Mouse (Mus musculus) limb, embryonic 15.5 days (tissue): Measurements from ENCODE around the gene Rnf157. TPM values are rescaled to one million over a fixed set of nuclear protein-coding genes. Genes with fewer than 3 reads are reported as not detected.

Experiments used
- ATAC-seq: fragments of 200-750 bp; cut with Nextera tagmentation; 2 replicates; pipeline ENCODE4 v1.8.0; 2017; ENCODE audit warnings: low read depth, moderate TSS enrichment; ENCODE audit not compliant: insufficient number of reproducible peaks, low FRiP score, low TSS enrichment
- H3K27ac ChIP-seq: fragments of 300-500 bp; sonication (generic); 2 replicates; pipeline ENCODE4 v1.5.1; 2015; ENCODE audit warnings: moderate library complexity, mild to moderate bottlenecking, inconsistent platforms
- H3K27me3 ChIP-seq: fragments of 300-500 bp; sonication (generic); 2 replicates; pipeline ENCODE4 v1.6.1; 2015; ENCODE audit warnings: inconsistent platforms
- H3K36me3 ChIP-seq: fragments of 300-500 bp; sonication (generic); 2 replicates; pipeline ENCODE4 v1.6.1; 2015; ENCODE audit warnings: inconsistent platforms
- H3K4me1 ChIP-seq: fragments of 300-500 bp; sonication (generic); 2 replicates; pipeline ENCODE4 v1.6.1; 2015; ENCODE audit warnings: inconsistent platforms
- H3K4me2 ChIP-seq: fragments of 300-500 bp; sonication (generic); 2 replicates; pipeline ENCODE4 v1.6.1; 2015; ENCODE audit warnings: mild to moderate bottlenecking, inconsistent platforms
- H3K4me3 ChIP-seq: fragments of 300-500 bp; sonication (generic); 2 replicates; pipeline ENCODE4 v1.5.1; 2015; ENCODE audit warnings: mild to moderate bottlenecking, inconsistent platforms
- H3K9ac ChIP-seq: fragments of 300-500 bp; sonication (generic); 2 replicates; pipeline ENCODE4 v1.6.1; 2015; ENCODE audit warnings: inconsistent platforms
- H3K9me3 ChIP-seq: fragments of 300-500 bp; sonication (generic); 2 replicates; pipeline ENCODE4 v1.6.1; 2016; ENCODE audit warnings: inconsistent platforms
- WGBS: fragments of 180-500 bp; shearing (Covaris S2); methylation state at CpG from one replicate; pipeline ENCODE4 v1.1.7; 2015; 5-methylcytosine and 5-hydroxymethylcytosine counted together
- polyA plus RNA-seq: library from polyadenylated mRNA; unstranded; fragments of >200 nt; fragmentation: Nextera tagmentation; extraction: Ambion mirVana; gene quantifications from 2 replicates; pipeline ENCODE4 v1.2.1, GENCODE M21; 2015

Gene Rnf157
- polyA plus RNA-seq, 1 experiment from 2014 or later, result 12.3 TPM

DNA sequence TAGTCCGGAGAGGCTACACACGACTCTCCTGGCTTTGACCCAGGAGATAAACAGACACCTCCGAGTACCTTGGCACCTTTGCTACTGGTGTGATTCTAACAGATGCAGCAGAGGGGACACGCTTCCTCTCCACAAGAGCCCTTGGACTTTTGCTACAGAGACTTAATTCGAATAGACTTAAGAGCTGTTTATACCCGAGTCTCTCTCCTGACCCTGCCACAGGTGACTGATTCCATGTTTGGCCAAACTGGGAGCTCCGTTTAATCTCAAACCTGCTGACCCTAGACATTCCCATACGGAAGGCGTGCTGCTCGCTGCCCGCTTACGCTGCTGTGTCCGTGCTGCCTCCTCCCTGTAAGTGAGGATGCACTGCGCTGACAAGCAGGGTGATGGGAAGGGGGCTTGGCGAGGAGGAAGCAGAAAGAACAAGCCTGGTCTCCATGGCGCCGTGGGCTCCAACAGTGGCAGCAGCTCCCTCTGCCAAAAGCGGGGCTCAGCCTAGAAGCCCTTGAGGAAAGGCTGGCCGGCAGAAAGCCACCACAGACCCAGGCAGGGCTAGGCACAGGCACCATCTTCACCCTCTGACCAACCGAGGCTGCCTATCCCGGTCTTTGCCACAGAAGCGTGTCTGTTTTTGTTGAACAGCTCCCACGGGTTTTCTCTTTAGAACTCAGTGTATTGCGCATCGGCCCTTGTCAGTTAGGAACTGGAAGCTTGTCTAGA, 70.6 kb downstream of the Rnf157 start:
- Histone ChIP-seq H3K9me3 (no peaks in the 10 kb centered on the region), H3K4me1 (no peaks in the 10 kb centered on the region), H3K27me3 (no peaks in the 10 kb centered on the region; the same call in 1 of the 2 replicates), H3K27ac (no peak overlapping the region), H3K4me3 (no peak overlapping the region), H3K36me3 (peaks cover 39% of the 10 kb centered on the region), H3K4me2 (no peak overlapping the region), H3K9ac (no peak overlapping the region)
- WGBS, result 80% methylated on average over 25 of the region's 25 CpGs
- no peak for ATAC-seq

DNA sequence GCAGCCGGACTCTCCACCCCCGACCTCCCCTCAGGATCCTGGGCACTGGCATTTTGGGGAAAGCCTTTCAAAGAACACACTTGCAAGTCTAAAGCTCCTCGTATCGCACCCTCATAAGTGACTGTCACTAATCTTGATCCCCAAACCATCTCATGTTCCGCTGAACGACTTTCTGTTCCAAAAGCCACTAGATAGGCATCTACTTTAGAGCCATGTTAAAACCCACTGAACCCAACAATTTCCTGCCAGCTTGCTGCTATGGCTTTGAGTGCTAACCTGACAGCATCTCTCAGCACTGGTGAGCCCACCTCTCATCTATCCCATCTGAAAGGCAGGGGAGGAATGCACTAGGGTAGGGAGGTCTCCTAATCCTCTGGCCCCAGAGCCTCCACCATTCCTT, 75.3 kb downstream of the Rnf157 start:
- Histone ChIP-seq H3K9me3 (no peaks in the 10 kb centered on the region), H3K9ac (no peak overlapping the region), H3K27ac (no peak overlapping the region), H3K36me3 (peaks cover 8% of the 10 kb centered on the region), H3K4me2 (no peak overlapping the region), H3K4me3 (no peak overlapping the region), H3K4me1 (peaks cover 30% of the 10 kb centered on the region), H3K27me3 (peaks cover 24% of the 10 kb centered on the region)
- 75% methylated on average over 6 of the region's 6 CpGs for WGBS
- no peak for ATAC-seq

DNA sequence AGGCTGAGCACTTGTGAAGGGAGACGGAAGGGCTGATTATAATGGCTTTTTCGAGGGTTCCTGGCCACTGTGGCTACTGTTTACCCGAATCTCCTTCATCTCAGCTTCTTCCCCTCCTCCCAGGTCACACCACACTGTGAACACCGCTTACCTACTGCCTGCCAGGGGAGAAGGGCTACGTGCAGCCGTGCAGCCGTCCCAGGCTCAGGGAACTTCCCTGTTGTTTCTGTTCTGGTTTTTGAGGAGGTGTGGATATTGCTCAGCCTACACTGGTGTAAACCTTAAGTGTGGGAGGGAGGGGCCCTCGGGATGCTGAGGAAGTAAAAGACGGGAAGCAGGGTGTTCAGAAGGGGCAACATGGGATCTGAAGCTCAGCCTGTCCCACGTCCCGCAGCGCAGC, 75.8 kb downstream of the Rnf157 start:
- peaks cover 24% of the 10 kb centered on the region for H3K27me3 ChIP-seq
- no peak overlapping the region for H3K9ac ChIP-seq
- H3K9me3 ChIP-seq, result no peaks in the 10 kb centered on the region
- H3K4me1 ChIP-seq, result peaks cover 30% of the 10 kb centered on the region
- H3K4me2 ChIP-seq, result no peak overlapping the region
- peaks cover 8% of the 10 kb centered on the region for H3K36me3 ChIP-seq
- ATAC-seq, result no peak
- 36% methylated on average over 12 of the region's 12 CpGs for WGBS
- H3K27ac ChIP-seq, result no peak overlapping the region
- no peak overlapping the region for H3K4me3 ChIP-seq

DNA sequence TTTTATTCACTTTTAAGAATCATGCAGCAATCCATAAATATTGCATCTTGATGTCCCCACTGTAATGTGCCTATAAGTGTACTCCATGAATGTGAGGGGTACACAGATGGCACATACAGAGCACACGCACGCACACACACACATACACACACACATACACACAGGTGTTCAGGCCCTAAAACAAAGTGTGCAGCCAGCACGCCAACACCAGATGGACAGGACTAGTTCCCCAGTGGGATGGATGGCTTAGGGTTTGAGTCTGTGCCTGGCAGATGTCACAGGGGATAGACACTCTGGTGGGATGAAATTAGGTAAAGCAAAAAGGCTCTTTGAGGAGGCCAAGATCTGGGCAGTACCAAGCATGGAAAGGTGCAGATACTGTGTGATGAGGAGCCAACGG, 76.4 kb downstream of the Rnf157 start:
- H3K27me3 ChIP-seq, result peaks cover 24% of the 10 kb centered on the region
- ATAC-seq, result no peak
- H3K9ac ChIP-seq, result no peak overlapping the region
- peaks cover 30% of the 10 kb centered on the region for H3K4me1 ChIP-seq
- H3K4me2 ChIP-seq, result peak overlapping the region; percentile 97; the same call in 1 of the 2 replicates
- H3K9me3 ChIP-seq, result no peaks in the 10 kb centered on the region
- peaks cover 8% of the 10 kb centered on the region; the same call in 1 of the 2 replicates for H3K36me3 ChIP-seq
- H3K27ac ChIP-seq, result no peak overlapping the region
- no peak overlapping the region for H3K4me3 ChIP-seq
- 72% methylated on average over 4 of the region's 4 CpGs for WGBS

DNA sequence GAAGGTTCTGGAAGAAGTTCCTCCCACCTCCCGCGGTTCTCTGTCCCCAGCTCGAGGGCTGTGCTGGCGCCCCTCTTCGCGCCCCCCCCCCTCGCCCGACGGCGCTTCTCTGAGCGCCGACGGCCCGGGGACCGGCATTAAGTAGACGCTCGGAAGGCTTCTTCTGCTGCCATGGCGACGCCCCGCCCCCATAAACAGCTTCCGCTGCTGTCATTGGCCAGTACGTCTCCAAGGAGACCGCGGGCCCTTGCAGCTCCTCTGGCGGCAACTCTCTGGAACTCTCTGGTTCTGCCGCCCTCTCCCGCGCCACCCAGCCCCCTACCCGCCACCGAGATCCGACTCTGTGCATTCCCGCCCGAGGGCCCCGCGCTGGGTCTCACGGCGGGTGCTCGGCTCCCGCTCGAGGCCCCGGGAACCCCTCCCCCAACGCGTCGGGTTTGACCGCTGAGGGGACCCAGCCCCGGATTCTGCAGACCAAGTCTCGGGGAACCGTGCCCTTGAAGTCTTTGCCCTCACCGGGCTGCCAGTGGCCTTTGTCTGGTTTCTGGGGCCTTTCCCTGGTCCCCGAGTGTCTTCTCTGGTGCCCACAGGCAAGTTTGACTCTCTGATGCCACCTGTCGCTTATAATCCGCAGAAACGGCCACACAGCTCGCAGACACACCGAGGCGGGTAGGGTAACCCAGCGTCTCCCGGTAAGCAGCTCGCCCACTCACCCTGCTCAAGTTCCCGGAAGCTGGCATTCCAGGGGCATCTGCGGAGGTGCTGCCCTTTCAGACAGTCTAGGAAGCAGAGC, 77.4 kb downstream of the Rnf157 start, which contains the start of gene Foxj1:
Gene Foxj1 (minus strand): TSS at position 156 of the 793 bp plus-strand sequence.
- peak; percentile 83 for ATAC-seq
- peak within 1 kb of the TSS; percentile 62 for H3K4me3 ChIP-seq
- peak within 1 kb of the TSS; percentile 54 for H3K9ac ChIP-seq
- peak within 1 kb of the TSS; percentile 97 for H3K4me2 ChIP-seq
- H3K36me3 ChIP-seq, result peaks cover 8% of the 10 kb centered on the region; the same call in 1 of the 2 replicates
- no peaks in the 10 kb centered on the region for H3K9me3 ChIP-seq
- H3K27ac ChIP-seq, result peak within 1 kb of the TSS; percentile 55; the same call in 1 of the 2 replicates
- WGBS, result under 1% methylated on average over 60 of the region's 61 CpGs
- H3K27me3 ChIP-seq, result peaks cover 24% of the 10 kb centered on the region
- H3K4me1 ChIP-seq, result peaks cover 30% of the 10 kb centered on the region

DNA sequence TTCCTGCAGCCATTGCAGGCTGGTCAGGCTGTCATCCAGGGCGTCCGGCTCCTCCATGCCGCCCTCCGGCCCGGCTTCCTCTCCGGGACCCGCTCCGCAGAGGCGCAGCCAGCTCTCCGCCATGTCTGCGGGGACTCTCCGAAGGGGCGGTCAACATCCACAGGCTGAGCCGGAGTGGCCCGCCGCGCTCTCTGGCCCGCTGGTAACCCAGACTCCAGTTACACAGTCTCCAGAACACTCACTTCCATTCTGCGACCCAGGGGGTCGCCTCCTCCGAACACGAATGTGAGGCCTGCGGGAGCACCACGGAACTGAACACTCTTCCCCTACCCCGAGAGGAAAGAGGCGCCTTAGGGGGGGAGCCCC, 78.4 kb downstream of the Rnf157 start:
- Histone ChIP-seq H3K36me3 (peaks cover 8% of the 10 kb centered on the region; the same call in 1 of the 2 replicates), H3K27me3 (peaks cover 24% of the 10 kb centered on the region), H3K9me3 (no peaks in the 10 kb centered on the region), H3K27ac (no peak overlapping the region), H3K4me1 (peaks cover 37% of the 10 kb centered on the region), H3K4me2 (peak overlapping the region; percentile 97), H3K4me3 (peak overlapping the region; percentile 62), H3K9ac (no peak overlapping the region)
- ATAC-seq, result no peak
- WGBS, result 8% methylated on average over 26 of the region's 26 CpGs

DNA sequence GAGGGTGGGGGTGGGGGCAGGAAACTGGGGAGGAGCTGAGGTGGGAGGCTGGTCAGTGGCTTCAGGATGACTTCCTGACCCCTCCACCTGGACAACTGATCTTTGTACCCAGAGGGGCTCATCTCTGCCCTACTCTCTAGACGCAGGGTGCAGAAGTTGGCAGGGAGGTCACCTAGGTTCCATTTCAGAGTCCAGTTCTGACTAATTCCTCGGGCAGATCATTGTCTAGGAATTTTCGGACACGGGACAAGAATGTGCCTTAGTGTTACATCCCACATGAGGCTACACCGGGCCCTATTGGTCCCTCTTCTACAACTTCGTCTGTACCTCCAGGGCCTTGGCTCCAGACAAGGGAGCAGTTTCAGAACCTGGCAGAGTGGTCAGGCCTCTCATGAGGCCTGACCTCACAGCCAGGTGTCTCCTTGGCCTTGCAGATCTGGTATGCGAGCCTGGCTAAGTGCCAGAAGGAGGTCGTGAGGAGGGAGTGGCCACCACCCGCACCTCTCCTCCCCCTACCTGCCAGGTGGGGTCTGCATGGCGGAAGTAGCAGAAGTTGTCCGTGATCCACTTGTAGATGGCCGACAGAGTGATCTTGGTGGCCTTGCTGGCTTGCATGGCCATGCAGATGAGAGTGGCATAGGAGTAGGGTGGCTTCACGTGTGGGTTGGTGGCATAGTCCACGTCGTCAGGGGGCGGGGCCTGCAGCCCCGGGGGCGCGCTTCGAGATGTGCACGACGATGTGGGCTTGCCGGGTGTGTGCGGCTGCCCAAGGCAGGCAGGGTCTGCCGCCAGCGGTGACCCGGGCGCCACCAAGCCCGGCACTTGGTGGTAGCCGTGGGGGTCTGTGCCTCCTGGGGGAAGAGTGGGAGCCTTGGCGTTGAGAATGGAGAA, 79.1 kb downstream of the Rnf157 start:
- no peak for ATAC-seq
- Histone ChIP-seq H3K27me3 (peaks cover 24% of the 10 kb centered on the region), H3K36me3 (peaks cover 5% of the 10 kb centered on the region; the same call in 1 of the 2 replicates), H3K4me3 (peak overlapping the region; percentile 62), H3K9me3 (no peaks in the 10 kb centered on the region), H3K9ac (no peak overlapping the region), H3K27ac (no peak overlapping the region), H3K4me2 (peak overlapping the region; percentile 97), H3K4me1 (peaks cover 42% of the 10 kb centered on the region)
- WGBS, result 21% methylated on average over 31 of the region's 31 CpGs

DNA sequence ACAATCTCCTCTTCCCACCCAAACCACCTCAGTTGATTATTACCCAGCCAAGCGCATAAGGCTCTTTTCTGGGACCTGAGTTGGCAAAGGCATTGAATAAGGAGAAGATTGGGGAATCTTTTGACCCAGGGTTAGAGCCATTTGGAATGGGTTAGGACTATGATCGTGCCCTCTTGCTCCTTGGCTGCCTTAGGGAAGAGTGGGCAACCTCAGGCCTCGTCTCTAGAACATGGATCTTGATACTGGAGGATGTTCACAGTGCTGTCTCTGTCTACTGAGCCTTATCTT, 79.9 kb downstream of the Rnf157 start:
- Histone ChIP-seq H3K4me3 (no peak overlapping the region), H3K9ac (no peak overlapping the region), H3K27me3 (peaks cover 24% of the 10 kb centered on the region), H3K36me3 (0 out of 2 replicates have a peak, but pooled peaks cover under 1% of the 10 kb centered on the region), H3K9me3 (no peaks in the 10 kb centered on the region), H3K4me1 (peaks cover 42% of the 10 kb centered on the region), H3K27ac (no peak overlapping the region), H3K4me2 (no peak overlapping the region)
- WGBS, result 88% methylated on average over 3 of the region's 3 CpGs
- no peak for ATAC-seq

DNA sequence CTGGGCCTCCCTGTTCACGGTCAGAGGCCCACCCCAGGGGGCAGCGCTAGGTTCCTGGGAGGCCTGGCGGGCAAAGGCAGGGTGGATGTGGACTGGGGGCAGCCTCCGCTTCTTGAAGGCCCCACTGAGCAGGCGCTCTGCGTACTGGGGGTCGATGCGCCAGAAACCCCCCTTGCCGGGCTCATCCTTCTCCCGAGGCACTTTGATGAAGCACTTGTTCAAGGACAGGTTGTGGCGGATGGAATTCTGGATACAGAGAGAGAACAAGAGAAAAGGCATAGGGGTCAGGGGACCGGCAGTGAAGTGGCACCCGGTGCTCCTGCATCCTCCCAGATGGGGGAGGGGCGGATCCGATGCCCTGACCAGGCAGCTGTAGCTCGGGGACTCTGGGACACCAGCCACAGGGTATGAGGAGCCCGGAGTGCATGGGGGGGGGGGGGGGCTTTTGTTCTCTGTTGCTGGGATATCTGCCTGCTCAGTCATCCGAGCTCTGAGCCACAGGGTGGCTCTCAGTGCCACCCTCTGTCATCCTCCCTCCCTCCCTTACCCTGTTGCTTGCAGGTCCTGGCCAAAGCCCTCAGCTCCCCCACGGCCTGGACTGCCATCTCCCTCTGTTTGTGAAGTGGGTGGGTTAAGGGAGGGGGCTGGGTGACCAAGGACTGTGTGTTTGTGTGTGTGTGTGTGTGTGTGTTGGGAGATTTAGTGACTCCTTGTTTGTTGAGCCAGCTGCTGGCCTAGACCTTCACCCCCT, 80.4 kb downstream of the Rnf157 start:
- ATAC-seq, result no peak
- H3K27me3 ChIP-seq, result peaks cover 24% of the 10 kb centered on the region
- no peaks in the 10 kb centered on the region for H3K36me3 ChIP-seq
- H3K27ac ChIP-seq, result no peak overlapping the region
- no peak overlapping the region for H3K9ac ChIP-seq
- WGBS, result 51% methylated on average over 17 of the region's 19 CpGs
- H3K4me1 ChIP-seq, result peaks cover 42% of the 10 kb centered on the region
- no peak overlapping the region for H3K4me2 ChIP-seq
- no peak overlapping the region for H3K4me3 ChIP-seq
- no peaks in the 10 kb centered on the region for H3K9me3 ChIP-seq

DNA sequence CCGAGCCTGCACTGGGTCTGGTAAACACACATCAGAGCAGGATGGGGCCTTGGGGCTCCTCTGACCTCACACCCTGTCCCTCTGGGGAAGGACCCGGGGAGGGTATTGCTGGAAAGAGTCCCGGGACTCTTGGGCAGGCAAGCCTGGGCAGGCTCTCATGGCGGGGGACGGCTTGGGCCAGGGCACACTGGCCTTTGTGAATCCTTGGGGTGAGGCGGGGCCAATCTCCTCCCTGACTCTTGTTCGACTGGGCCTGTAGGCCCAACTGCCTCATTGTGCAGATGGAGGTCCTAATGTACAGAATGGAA, 82.7 kb downstream of the Rnf157 start:
- ATAC-seq, result no peak
- H3K9ac ChIP-seq, result 0 out of 2 replicates have a peak overlapping the region, but pooled peaks have one; percentile 17
- no peak overlapping the region for H3K4me2 ChIP-seq
- no peak overlapping the region for H3K27ac ChIP-seq
- 55% methylated on average over 7 of the region's 7 CpGs for WGBS
- no peak overlapping the region for H3K4me3 ChIP-seq
- H3K27me3 ChIP-seq, result peaks cover 24% of the 10 kb centered on the region
- H3K4me1 ChIP-seq, result peaks cover 28% of the 10 kb centered on the region
- no peaks in the 10 kb centered on the region for H3K9me3 ChIP-seq
- no peaks in the 10 kb centered on the region for H3K36me3 ChIP-seq
